Mouse (Mus musculus): ENCODE data around the gene Ensa. TPM values are rescaled to one million over a fixed set of nuclear protein-coding genes. Genes with fewer than 3 reads are reported as not detected.
A peak's percentile ranks its signal among the peaks of the same experiment; 100 is the strongest.

The Ensa gene
- polyA plus RNA-seq, 1 experiment from 2014 or later = 51.4 TPM

DNA sequence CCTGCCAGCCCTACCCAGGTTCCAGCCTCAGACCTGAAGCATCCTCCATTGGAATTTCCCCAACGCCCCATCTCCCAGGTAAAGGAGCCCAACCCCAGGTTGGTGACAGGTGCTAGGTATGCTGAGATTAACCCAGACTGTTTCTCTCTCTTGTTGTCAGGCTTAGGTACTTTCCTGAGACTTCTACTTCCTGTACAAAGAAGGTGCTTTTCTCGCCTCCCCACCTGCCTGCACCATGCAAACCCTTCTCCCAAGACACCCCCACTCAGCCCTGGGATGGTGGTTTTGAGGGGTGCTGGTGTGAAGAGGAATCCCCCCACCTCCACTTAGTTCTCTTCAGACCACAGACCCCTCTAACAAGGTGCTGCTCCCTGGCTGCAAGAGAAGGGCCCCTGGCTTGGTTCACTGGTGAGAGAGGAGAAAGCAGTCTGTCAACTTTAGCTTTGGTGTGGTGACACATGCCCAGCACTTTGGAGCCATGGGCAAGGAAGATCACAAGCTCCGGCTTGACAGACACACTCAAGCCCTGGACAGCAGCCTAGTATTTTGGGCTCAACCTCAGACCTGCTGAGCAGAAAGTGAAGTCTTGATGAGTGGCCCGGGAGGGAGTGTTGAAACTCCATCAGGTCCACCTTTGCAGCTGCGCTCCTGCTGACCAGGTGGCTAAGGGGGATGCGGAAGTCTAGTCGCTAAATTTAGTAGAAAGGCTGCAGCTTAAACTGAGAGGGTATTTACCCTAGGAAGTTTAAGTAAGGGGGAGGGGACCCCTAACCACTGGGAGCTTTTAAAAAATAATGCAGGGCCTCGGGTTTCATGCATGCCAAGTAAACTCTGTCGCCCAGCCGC lies 48.3 kb downstream of the Ensa start:
- H3K36me3 ChIP-seq = peaks cover 20% of the 10 kb centered on the region
- H3K4me2 ChIP-seq = peak overlapping the region; percentile 62
- H3K9ac ChIP-seq = peak overlapping the region; percentile 73
- peak overlapping the region; percentile 99 for H3K27ac ChIP-seq (ENCODE audit: poor library complexity, severe bottlenecking)
- peaks cover 78% of the 10 kb centered on the region for H3K4me1 ChIP-seq (replicated peaks)
- no peaks in the 10 kb centered on the region for H3K27me3 ChIP-seq (replicated peaks)
- peak overlapping the region; percentile 20 for H3K4me3 ChIP-seq
- no peaks in the 10 kb centered on the region for H3K9me3 ChIP-seq (replicated peaks)
- ATAC-seq (ENCODE audit: insufficient number of reproducible peaks, low FRiP score) = no peak
- WGBS = 22% methylated on average over 10 of the region's 10 CpGs

DNA sequence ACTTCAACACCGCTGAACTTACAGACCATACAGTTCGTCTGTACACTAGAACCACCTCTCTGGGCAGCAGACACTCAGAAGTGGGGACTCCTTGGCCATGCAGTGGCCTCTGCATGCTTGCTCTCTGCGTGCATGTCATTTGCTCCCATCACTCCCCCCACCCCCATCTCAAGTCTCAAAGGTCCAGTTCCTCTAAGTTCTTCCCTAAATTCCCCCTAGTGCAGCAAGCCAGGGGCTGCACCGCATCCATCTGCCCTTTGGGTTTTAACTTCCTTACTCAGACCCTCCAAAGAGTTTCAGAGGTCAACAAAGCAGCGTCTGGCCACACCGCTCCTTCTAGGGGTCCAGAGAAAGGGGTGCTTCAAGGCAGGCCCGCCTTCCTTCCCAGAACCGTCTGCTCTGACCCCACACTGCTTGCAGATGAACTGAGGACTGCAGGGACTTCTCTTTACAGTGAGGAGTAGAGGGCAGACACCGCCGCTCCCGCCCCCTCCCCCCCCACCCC lies 49.0 kb downstream of the Ensa start:
- H3K9me3 ChIP-seq (replicated peaks) = no peaks in the 10 kb centered on the region
- no peaks in the 10 kb centered on the region for H3K27me3 ChIP-seq (replicated peaks)
- H3K36me3 ChIP-seq = peaks cover 20% of the 10 kb centered on the region
- H3K27ac ChIP-seq (ENCODE audit: poor library complexity, severe bottlenecking) = peak overlapping the region; percentile 99
- peak overlapping the region; percentile 73 for H3K9ac ChIP-seq
- WGBS = 8% methylated on average over 11 of the region's 11 CpGs
- 0 out of 2 replicates have a peak, but pooled peaks have one; percentile 3 for ATAC-seq (ENCODE audit: insufficient number of reproducible peaks, low FRiP score)
- H3K4me2 ChIP-seq = peak overlapping the region; percentile 62
- peak overlapping the region; percentile 20 for H3K4me3 ChIP-seq
- H3K4me1 ChIP-seq (replicated peaks) = peaks cover 71% of the 10 kb centered on the region

GRCm38 (mm10) chr3:95674236-95674635 lies 49.4 kb downstream of the Ensa start:
- WGBS = 10% methylated on average over 2 of the region's 2 CpGs
- peak overlapping the region; percentile 73 for H3K9ac ChIP-seq

DNA sequence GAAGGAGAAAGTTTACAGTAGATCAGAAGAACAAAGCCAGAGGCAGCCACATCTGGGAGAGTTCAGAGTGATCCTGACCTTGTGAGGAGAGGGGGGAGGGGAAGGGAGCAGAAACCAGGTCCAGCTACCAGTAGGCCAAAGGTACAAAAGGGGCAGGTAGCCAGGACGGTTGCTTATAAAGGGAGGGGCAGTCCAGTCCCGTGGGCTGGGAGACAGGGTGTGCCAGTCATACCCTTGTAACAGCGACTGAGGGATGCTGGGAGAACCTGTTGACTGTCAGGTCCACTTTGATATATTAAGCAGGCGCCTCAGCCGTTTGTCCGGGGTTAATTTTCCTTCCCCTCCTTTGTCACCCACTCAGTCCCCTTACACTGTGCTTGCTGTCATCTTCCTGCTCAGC lies 50.0 kb downstream of the Ensa start:
- Histone ChIP-seq H3K27ac (ENCODE audit: poor library complexity, severe bottlenecking) (peak overlapping the region; percentile 99), H3K4me1 (replicated peaks) (peaks cover 69% of the 10 kb centered on the region), H3K27me3 (replicated peaks) (no peaks in the 10 kb centered on the region), H3K36me3 (peaks cover 11% of the 10 kb centered on the region), H3K9ac (peak overlapping the region; percentile 44), H3K9me3 (replicated peaks) (no peaks in the 10 kb centered on the region), H3K4me3 (no peak overlapping the region), H3K4me2 (peak overlapping the region; percentile 45)
- peak; percentile 43 for ATAC-seq (ENCODE audit: insufficient number of reproducible peaks, low FRiP score)
- 4% methylated on average over 6 of the region's 6 CpGs for WGBS

More at GRCm38 (mm10) chr3:95674236-95674635, 49.4 kb downstream of the Ensa start:
- Histone ChIP-seq H3K27ac (ENCODE audit: poor library complexity, severe bottlenecking) (peak overlapping the region; percentile 99), H3K9me3 (replicated peaks) (no peaks in the 10 kb centered on the region), H3K36me3 (peaks cover 17% of the 10 kb centered on the region), H3K27me3 (replicated peaks) (no peaks in the 10 kb centered on the region), H3K4me2 (peak overlapping the region; percentile 62), H3K4me1 (replicated peaks) (peaks cover 69% of the 10 kb centered on the region), H3K4me3 (peak overlapping the region; percentile 20)
- peak; percentile 87 for ATAC-seq (ENCODE audit: insufficient number of reproducible peaks, low FRiP score)

GRCm38 (mm10) chr3:95675301-95676092 lies 50.7 kb downstream of the Ensa start:
- Histone ChIP-seq H3K36me3 (peaks cover 10% of the 10 kb centered on the region), H3K9me3 (replicated peaks) (no peaks in the 10 kb centered on the region), H3K27me3 (replicated peaks) (no peaks in the 10 kb centered on the region), H3K4me2 (peak overlapping the region; percentile 45), H3K4me1 (replicated peaks) (peaks cover 69% of the 10 kb centered on the region), H3K9ac (peak overlapping the region; percentile 44), H3K4me3 (no peak overlapping the region), H3K27ac (ENCODE audit: poor library complexity, severe bottlenecking) (peak overlapping the region; percentile 99)
- peak; percentile 49 for ATAC-seq (ENCODE audit: insufficient number of reproducible peaks, low FRiP score)
- 10% methylated on average over 8 of the region's 8 CpGs for WGBS

DNA sequence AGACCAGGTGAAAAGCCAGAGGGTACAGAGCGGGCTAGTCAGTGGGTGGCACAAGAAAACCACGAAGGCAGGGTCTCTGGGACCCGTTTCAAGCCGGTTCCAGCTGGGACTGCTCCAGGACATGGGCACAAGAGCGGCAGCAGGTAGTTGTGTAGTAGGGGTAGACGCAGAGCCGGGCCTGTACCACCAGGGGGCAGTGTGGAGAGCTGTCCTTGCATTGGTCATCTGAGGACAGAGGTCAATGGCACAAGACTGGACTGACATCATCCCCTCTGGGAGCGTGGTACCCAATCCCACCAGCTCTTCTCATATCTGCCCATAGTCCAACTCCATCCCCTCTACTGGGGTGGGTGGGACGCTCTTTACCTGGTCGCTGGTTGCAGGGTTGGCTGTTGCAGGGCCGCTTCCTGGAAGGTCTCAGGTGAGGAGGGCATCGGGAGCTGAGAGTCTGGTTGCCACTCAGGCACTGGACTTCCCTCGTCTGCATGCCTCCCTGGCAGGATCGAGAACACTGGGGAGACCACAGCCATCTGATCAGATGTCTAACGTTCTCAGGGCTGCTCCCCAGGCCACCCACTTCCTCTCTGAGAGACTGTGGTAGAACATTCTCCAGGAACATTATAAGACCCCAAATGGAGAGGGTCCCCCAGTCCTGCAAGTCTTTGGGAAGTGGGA lies 52.1 kb downstream of the Ensa start:
- H3K36me3 ChIP-seq = no peaks in the 10 kb centered on the region
- no peaks in the 10 kb centered on the region for H3K9me3 ChIP-seq (replicated peaks)
- no peak overlapping the region for H3K4me2 ChIP-seq
- no peaks in the 10 kb centered on the region for H3K27me3 ChIP-seq (replicated peaks)
- H3K4me1 ChIP-seq (replicated peaks) = peaks cover 75% of the 10 kb centered on the region
- H3K27ac ChIP-seq (ENCODE audit: poor library complexity, severe bottlenecking) = no peak overlapping the region
- WGBS = 51% methylated on average over 15 of the region's 15 CpGs
- no peak overlapping the region for H3K9ac ChIP-seq
- no peak for ATAC-seq (ENCODE audit: insufficient number of reproducible peaks, low FRiP score)
- H3K4me3 ChIP-seq = no peak overlapping the region

DNA sequence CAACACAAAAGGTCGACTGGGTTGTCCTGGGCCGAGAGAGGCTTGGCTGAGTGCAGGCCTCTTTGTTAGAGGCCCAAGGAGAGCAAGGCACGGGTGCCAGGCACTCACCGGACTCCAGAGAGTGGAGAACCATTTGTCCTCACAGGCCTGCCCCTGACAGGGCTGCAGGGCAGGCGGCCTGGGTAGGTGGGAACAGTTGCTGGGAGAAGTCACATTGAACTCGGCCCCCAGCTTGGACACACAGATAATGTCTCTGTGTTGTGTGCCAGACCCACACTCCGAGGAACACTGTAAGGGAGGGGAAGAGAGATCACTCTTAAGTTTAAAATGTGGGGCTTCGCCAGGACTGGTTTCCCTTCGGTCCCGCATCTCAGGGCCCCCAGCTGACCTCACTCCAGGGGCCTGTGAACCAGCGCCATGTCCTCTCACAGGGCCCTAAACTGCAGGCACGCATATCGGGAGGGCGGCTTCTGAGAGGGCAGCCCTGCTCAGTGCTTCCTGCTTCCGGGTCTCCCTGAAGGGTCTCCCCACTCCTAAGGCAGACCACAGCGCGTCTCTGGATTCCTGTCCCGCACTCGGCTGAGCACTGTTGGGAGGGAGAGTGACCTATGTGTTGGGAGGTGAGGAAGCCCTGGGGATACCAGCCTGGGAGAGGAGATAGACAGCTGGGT lies 52.8 kb downstream of the Ensa start:
- Histone ChIP-seq H3K27ac (ENCODE audit: poor library complexity, severe bottlenecking) (0 out of 2 replicates have a peak overlapping the region, but pooled peaks have one; percentile 3), H3K4me2 (no peak overlapping the region), H3K27me3 (replicated peaks) (no peaks in the 10 kb centered on the region), H3K4me1 (replicated peaks) (peaks cover 72% of the 10 kb centered on the region), H3K9ac (no peak overlapping the region; the same call in 1 of the 2 replicates), H3K9me3 (replicated peaks) (no peaks in the 10 kb centered on the region), H3K4me3 (no peak overlapping the region), H3K36me3 (no peaks in the 10 kb centered on the region)
- no peak for ATAC-seq (ENCODE audit: insufficient number of reproducible peaks, low FRiP score)
- WGBS = 69% methylated on average over 19 of the region's 19 CpGs

GRCm38 (mm10) chr3:95679551-95679950 lies 54.8 kb downstream of the Ensa start:
- Histone ChIP-seq H3K4me3 (no peak overlapping the region), H3K27ac (ENCODE audit: poor library complexity, severe bottlenecking) (no peak overlapping the region), H3K9me3 (replicated peaks) (no peaks in the 10 kb centered on the region), H3K27me3 (replicated peaks) (no peaks in the 10 kb centered on the region), H3K36me3 (no peaks in the 10 kb centered on the region), H3K4me1 (replicated peaks) (peaks cover 61% of the 10 kb centered on the region), H3K9ac (no peak overlapping the region), H3K4me2 (no peak overlapping the region)
- ATAC-seq (ENCODE audit: insufficient number of reproducible peaks, low FRiP score) = no peak
- 87% methylated on average over 8 of the region's 8 CpGs for WGBS

DNA sequence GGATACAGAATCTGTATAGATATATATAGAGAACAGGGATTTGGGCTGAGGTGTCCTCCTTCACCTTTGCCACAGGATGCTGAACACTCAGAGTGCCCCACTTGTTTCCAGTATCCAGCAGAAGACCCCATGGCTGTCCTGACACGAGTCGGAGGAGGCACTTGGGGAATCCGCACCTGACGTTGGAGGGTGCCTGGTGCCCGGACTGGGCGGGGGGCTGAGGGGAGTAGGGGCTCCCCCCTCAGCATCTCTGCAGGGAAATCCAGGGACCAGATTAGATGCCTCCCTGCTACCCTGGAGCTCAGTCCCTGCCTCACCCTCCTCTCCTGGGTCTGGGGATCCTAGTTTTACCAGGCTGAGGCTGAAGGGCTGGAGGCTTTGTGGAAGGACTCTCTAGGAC lies 55.9 kb downstream of the Ensa start:
- no peak overlapping the region for H3K4me3 ChIP-seq
- no peaks in the 10 kb centered on the region for H3K36me3 ChIP-seq
- H3K9me3 ChIP-seq (replicated peaks) = no peaks in the 10 kb centered on the region
- H3K27me3 ChIP-seq (replicated peaks) = no peaks in the 10 kb centered on the region
- WGBS = 72% methylated on average over 6 of the region's 6 CpGs
- H3K4me2 ChIP-seq = peak overlapping the region; percentile 38; the same call in 1 of the 2 replicates
- H3K9ac ChIP-seq = peak overlapping the region; percentile 43
- H3K27ac ChIP-seq (ENCODE audit: poor library complexity, severe bottlenecking) = no peak overlapping the region
- no peak for ATAC-seq (ENCODE audit: insufficient number of reproducible peaks, low FRiP score)
- peaks cover 61% of the 10 kb centered on the region for H3K4me1 ChIP-seq (replicated peaks)

- no peak overlapping the region for H3K4me3 ChIP-seq
- ATAC-seq (ENCODE audit: insufficient number of reproducible peaks, low FRiP score) = no peak
- H3K4me2 ChIP-seq = peak overlapping the region; percentile 38
- H3K36me3 ChIP-seq = no peaks in the 10 kb centered on the region
- H3K4me1 ChIP-seq (replicated peaks) = peaks cover 60% of the 10 kb centered on the region
- 20% methylated on average over 11 of the region's 11 CpGs for WGBS
- no peaks in the 10 kb centered on the region for H3K27me3 ChIP-seq (replicated peaks)
- no peak overlapping the region for H3K27ac ChIP-seq (ENCODE audit: poor library complexity, severe bottlenecking)
- H3K9me3 ChIP-seq (replicated peaks) = no peaks in the 10 kb centered on the region
- peak overlapping the region; percentile 13; the same call in 1 of the 2 replicates for H3K9ac ChIP-seq
These were observed 56.6 kb downstream of the Ensa start for GRCm38 (mm10) chr3:95681365-95681764.

All from heart, embryonic 12.5 days (tissue).